Mouse (Mus musculus) cortical plate, adult 2 months (tissue): ENCODE measurements around the gene Miga1.

Experiments used
- CTCF ChIP-seq: fragments of 200-500 bp; IDR thresholded peaks from 2 replicates; pipeline ENCODE4 v1.5.1; 2011; ENCODE audit warnings: mild to moderate bottlenecking, control low read depth, low read length; ENCODE audit not compliant: insufficient read depth; ENCODE audit errors: extremely low read depth
- POLR2A ChIP-seq: fragments of 200-500 bp; IDR thresholded peaks from 2 replicates; pipeline ENCODE4 v1.6.1; 2011; ENCODE audit warnings: mild to moderate bottlenecking, low read length, control low read depth; ENCODE audit not compliant: insufficient read depth; ENCODE audit errors: extremely low read depth

- TF ChIP-seq CTCF (no peak), POLR2A (no peak)
Measured at GRCm38 (mm10) chr3:152288740-152289139, 51.5 kb downstream of the Miga1 start.
